Mouse (Mus musculus) embryo, embryonic 11 days (tissue): ENCODE data around the gene Gid8.

Experiments
- DNase-seq: peaks from one replicate; pipeline ENCODE4 v3.0.0-alpha.2; 2015

The Gid8 gene

GRCm38 (mm10) chr2:180754976-180755688, 45.2 kb downstream of the Gid8 start:
- DNase-seq, result no peak

- DNase-seq, result peak; percentile 81
These were observed 46.0 kb downstream of the Gid8 start for GRCm38 (mm10) chr2:180755896-180756295.

GRCm38 (mm10) chr2:180756786-180757185, 46.9 kb downstream of the Gid8 start:
- DNase-seq, result peak; percentile 44

- peak; percentile 54 for DNase-seq
These were observed 48.8 kb downstream of the Gid8 start for GRCm38 (mm10) chr2:180758513-180759263.

GRCm38 (mm10) chr2:180764986-180765385, 55.1 kb downstream of the Gid8 start:
- no peak for DNase-seq

GRCm38 (mm10) chr2:180765713-180766112, 55.8 kb downstream of the Gid8 start:
- DNase-seq, result no peak
